Mouse (Mus musculus) spleen, adult 2 months (tissue): Measurements from ENCODE around the gene Scyl3.

Experiments used
- CTCF ChIP-seq: fragments of 200-500 bp; IDR thresholded peaks from 2 replicates; pipeline ENCODE4 v1.5.1; 2011; ENCODE audit warnings: mild to moderate bottlenecking, inconsistent platforms; ENCODE audit not compliant: insufficient read depth, insufficient read length, insufficient replicate concordance; ENCODE audit errors: extremely low read depth
- POLR2A ChIP-seq: fragments of 200-500 bp; IDR thresholded peaks from 2 replicates; pipeline ENCODE4 v1.6.1; 2011; ENCODE audit warnings: low read depth, low read length, inconsistent platforms

DNA sequence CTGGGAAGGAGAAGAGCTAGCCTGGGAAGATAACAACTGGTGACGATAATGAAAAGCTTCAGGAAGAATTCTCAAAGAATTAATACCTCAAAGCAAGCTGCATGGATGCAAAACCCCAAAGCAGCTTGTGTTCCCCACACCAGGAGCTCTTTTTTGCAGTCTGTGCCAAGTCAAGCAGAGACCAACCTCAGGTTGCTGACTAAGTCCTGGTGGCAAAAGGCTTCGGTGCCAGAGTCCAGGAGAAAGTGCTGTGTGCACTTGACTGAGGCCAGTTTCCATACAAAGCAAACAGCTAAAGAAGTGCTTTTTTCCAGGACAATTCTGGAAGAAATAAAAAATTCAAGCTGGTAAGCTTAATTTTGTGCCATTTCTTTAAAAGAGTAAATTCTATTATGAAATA is 24.5 kb downstream of the Scyl3 start:
- no peak for TF ChIP-seq POLR2A
- no peak for TF ChIP-seq CTCF
